Mouse (Mus musculus) retina, postnatal 7 days (tissue): ENCODE data around the gene C8g.

Experiments used
- DNase-seq: peaks from one replicate; pipeline ENCODE4 v3.0.0-alpha.2; 2012; ENCODE audit warnings: low read depth, low spot score

C8g gene

DNA sequence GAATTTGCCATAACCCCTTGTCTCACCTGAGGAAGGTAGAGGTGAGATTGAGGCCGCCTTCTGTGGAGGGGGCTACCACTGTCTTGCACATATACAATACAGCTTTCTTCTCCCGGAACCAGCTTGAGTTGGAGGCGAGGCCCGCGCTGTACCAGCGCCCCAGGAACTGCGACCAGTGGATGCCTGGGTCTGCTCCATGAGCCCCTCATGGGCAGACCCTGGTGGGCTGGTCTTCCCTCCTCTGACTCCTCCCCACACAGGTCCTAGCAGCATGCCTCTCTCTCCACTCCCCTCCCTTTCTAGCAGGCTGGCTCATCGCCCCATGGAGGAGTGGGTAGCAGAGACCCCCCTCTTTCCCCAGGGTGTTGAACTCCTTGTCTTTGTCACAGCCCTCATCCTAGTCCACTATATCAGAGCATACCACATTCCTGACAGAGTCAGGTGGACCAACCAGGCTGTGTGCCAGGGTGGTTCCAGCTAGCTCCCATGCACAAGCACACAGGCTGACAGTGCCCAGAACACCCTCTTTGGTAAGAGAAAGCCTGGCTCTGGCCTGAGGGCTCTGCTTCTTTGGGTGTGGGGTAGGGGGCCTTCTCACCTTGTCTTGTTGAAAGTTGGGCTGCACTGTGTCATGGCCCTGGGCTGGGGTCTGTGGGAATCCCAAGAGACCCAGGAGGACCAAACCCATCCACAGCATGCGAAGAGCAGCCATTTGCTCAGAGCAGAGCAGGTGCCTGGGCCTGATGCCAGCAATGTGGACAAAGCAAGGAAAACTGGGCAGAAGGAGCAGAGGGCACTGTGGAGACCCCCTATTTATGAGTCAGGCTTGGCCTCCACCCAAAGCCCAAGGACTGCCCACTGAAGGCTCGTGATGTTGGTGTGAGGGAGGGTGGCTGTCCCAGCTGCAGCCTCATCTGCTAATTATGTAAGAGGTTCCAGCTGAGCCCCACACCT is 32.3 kb downstream of the C8g start:
- DNase-seq: no peak

DNA sequence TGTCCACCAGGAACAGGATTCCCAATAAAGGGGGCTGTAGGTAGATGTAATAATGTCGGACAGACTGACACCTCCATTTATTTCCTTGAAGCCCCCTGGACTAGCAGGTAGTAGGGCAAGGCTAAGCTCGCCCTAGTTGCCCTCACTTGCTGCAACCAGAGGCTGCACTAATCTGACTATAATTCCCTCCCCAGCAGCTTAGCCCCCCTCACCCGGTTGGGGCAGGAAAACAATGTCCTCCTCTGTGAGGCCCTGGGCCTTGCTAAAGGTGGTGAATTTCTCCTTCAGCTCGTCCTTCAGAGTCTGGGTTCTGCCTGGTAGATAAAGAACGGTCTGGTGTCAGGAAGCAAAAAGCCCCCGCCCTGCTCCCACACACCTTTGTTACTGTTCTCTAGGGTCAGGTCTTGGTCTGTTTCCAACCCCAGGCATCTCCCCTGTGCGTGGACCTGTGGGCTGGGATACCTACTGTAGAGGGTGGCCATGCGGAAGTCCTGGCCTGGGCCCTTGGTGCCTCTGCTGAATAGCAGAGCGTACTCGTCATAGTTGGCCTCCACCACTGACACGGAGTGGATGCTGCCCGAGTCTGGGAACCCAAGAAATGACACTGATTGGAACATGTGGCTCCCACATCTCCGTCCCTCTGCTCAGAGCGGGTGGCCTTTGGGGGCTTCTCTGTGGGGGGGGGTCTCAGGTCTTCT is 33.8 kb downstream of the C8g start:
- peak; percentile 57 for DNase-seq

DNA sequence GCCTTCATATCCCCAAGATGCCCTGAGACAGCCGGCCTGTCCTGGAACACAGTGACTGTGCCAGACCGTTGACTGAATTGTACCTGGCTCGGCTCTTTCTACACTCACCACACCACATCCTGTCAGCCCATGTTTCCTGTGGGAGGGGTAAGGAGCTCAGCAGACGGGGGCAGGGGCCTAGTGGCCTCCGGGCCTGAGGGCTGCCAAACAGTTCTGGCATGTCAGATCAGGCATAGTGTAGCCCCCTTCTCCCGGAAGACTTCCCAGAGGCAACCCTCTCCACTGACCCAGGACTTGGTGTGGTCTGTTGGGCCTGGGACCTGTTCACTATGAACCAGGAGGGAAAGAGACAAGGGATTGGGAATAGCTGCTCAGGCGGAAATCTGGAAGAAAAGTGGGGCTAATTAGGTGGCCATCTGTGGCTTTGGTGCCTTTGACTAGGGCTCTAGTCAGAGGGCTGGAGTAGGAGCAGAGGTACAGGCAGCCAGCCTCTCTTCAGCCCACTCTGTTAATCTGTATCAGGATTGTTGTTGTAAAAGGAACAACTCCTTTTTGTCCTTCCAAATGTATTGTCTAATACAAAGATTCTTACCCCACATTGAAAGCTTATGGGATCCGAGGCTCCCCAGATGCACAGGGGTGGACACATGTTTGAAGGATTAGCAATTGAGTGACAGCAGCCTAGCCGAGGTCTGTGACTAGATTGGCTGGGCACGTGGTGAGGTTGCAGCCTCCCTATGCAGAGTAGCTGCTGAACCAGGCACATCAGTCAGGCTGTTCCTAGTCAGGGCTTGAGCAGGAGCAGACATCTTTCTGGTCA is 35.5 kb downstream of the C8g start:
- peak; percentile 50 for DNase-seq

DNA sequence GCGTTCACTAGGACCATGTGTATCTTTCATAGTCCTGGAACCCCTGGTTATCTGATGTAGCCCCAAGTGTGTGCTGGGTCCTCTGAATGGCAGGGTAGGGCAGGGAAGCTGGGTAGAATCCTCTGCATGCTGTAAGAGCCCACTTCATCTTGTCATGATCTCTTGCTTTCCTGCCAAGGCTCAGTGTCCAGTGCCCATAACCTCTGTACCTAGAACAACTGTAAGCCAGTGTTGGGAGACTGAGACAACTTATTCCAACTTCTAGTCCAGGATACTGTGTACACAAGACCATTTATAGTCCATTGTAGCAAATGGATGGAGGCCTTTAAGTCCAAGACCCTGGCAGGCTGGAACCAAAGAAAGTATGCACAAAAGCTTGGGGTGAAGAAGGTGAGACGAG is 36.3 kb downstream of the C8g start:
- no peak for DNase-seq

DNA sequence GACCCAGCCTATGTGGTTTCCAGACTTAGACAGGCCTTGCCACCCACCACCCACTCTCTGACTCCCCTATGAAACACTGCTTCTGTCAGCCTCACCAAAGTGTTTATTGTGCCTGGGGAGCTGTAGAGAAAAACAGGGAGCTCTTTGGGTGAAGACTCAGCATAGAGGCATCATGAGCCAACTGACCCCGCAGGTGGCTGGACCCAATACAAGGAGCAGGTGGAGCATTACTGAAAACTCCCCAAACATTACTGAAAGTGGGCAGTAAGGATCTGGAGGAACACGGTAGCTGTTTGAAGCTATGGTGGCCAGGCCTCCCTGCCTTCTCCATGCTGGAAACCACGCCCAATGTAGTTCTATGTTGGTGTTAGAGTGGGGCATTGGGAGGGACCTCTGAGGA is 37.9 kb downstream of the C8g start:
- no peak for DNase-seq

DNA sequence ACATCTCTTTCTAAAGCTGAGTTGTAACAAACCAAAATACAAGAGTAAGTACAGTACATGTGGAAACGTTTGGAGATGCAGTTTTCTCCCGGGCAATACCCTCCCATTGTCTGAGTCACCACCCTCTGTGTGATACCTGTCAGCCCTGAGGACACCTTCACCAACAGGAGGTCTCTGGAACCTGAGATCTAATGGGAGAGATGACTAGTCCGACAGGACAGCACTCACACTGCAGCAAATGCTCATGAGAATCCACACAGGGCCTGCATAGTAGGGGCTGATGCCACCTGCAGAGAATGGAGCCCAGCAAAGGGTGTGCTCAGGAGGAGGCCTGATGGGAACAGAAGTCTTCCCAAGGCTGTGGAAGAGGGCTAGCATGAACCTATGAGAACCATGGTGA is 40.1 kb downstream of the C8g start:
- no peak for DNase-seq

DNA sequence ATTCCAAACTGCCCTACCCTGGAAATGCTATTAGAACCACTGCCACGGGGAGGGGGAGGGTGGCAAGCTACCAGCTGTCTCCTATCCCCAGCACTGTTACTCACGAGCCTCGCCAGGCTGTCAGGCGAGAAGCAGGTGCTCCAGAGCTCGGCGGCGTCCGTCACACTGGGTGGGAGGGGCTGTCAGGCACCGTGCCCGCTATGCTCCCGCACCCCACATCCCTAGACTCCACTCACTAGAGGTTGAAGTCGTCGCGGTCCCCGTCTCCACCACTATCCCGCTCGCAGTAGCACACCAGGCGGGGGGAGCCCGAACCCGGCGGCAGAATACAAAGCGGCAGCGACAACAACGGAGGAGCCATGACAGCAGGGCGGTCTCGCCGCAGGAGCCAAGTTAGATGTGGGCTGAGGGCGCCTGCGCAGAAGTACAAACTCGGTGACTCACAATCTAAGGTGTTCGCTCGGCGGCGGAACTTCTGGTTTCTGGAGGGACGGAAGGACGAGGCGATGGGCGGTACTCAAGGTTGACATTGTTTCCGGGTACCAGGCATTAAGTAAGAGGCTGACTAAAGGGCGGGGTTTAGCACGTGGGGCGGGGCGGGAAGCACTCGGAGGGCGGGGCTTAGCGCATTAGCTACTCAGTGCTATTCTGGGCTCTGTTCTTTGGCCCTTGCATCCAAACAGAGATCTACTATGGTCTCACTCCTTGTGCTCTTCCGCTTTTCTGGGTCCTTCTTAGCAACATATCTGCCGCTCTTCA is 40.8 kb downstream of the C8g start, which contains the start of gene Paxx:
TSS of gene Paxx (minus strand) at position 544 of the 759 bp plus-strand sequence.
- DNase-seq: peak; percentile 79

DNA sequence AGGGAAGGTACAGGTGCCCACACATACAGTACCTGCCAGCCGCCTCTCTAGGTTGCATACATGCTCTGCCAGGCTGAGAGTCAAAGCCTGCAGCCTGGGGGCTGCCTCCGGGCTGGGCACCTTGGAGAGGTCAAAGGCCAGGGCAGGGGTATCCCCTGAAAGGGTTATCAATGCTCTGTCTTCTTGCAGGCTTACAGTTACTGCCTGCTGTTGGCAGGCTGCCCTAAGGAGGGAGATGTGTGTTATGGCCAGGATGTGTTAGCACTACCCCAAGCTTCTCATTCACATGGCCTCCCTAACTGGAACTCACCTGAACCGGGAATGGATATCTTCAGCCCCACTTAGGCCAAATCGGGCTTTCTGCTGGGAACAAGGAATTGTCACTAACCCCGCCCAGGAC is 41.4 kb downstream of the C8g start:
- DNase-seq: no peak

DNA sequence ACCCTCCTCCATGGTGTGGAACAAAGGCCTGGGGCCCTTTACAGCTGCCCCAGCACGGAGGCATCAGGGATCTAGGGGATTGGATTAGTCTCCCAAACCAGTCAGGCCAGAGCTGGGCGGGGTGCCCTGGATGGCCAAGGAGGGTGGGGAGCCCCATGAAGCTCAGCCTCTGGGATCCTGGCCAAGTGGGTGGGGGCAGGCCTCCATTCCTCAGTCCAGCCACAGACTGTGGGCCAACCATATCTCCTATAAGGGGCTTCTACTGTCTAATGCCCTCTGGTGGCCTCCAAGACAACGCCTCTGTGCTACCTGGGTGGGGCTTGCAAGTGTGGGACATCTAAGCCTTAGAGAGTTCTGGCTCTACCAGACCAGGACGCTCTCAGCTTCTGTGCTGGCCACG is 42.6 kb downstream of the C8g start:
- DNase-seq: no peak

DNA sequence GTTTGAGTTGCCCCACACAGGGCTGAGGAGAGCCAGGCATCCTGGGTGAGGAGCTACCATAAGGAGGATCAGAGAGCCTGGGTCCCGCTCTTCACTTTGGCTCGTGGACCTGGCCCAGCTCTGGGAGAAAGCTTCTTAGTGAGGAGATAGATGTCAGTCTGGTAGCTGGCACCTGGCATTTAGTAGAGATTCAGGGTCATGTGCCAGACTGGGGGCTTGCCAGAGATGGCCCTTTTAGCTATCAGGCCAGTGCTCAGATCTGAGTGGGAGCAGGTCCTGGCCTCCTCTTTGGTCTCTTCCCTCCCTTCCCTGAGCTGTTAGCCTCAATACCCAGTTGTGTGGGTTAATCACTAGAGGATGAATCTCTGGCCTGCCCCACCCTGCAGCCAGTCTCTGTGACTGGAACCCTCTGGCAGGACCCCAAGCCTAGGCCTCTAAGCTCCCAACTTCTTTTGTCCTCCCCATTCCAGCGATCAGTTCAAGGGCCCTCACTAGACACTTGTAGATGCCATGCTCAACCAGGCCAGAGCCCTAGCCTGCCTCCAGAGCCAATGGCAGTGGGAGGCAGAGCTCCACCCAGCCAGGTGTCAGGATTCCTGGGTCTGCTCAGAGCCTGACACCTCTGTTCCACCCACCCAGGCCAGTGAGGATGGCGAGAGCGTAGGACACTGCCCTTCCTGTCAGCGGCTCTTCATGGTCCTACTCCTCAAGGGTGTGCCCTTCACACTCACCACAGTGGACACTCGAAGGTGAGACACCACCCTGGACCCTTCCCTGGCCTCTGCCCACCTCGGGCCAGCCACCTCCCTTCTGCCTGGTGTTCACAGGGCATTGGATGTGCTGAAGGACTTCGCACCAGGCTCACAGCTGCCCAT is 44.3 kb downstream of the C8g start:
- DNase-seq: no peak

DNA sequence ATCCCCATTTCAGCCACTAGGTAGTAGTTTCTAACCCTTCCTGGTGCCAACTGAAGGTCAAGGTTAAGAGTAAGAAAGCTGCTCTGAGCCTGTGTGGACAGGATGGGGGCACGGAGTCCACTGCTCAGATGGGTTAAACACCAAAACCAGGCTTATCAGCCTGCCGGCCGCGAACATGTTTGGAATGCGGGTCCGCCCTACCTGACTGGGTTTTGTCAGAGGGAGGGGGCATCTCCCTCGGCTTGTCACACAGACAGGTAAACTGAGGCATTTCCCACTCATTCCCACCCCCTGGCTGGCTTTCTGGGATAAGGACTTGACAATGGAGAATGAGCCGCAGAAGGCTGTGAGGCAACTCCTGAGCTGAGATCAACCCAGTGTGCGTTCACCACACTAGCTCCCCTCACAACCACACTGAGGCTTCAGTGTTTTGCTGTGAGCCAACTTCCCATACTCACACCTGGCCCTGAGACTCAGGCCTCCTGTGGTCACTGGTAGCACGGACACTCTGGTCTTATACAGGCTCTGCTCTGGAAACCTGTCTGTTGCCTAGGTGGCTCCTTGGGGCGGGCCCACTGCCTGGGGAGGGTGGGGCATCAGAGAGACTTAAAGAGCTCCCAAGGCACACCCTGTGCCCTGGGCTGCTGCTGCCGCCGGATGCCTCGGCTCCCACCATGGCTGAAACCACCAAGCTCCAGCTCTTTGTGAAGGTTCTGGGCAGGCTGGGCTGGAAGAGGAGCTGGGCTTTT is 45.1 kb downstream of the C8g start, which contains the start of gene Clic3:
TSS of gene Clic3 (plus strand) at position 634 of the 749 bp plus-strand sequence.
- no peak for DNase-seq

DNA sequence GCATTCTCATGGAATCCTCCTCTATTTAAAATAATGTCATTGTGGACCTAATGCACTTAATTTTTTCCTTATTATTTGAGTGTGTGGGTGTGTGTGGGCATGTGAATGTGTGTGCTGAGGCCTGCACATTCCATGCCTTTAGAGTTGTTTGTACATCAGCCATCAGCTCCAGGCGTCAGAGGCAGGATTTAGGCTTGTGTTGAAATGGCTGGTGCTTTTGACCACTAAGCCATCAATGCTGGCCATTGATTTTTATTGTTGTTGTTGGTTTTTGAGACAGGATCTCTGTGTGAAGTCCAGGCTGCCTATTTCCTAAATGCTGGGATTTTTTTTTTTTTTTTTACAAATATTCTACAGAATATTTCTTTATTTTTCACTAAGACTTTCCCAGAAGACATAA is 48.6 kb downstream of the C8g start:
- no peak for DNase-seq

DNA sequence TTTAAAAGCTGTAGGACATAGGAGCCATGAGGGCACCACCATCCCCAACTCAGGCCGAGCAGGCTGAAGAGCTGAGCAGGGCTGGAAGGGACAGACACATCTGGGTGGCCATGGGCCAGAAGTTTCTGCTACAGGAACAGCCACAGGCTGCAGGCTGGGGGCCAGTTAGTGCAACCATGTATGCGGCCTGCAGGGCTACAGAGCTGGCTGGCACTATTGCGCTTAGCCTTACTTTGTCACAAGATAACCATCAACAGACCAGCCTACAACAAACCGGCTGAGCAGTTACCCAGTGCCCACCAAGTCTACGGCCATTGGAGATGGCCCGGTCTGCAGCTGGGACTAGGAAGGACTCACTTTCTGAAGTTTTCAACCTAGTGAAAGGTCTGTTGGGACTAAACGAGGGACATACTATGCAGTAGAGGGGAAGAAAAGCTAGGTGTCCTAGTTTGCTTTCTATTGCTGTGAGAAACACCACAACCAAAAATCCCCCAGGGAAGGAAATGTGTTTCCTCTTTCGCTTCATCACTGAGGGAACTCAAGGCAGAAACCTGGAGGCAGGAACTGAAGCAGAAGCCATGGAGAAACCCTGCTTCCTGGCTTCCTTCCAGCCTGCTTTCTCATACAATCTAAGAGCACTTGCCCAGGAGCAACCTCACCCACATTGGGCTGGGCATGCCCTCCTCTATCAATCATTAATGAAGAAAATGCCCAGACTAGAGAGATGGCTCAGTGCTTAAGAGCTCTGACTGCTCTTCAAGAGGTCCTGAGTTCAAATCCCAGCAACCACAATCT is 50.5 kb downstream of the C8g start:
- no peak for DNase-seq
